Mouse (Mus musculus) CD4-positive helper T cell, adult 2 months (primary cell): ENCODE results near the gene Atp2b2.
A peak's percentile ranks its signal among the peaks of the same experiment; 100 is the strongest.
"Not testable (repeated sequence)": the region's sequence is repeated elsewhere in the genome, so short reads cannot be mapped to it uniquely, and the experiment has no call there.

Experiments used
- DNase-seq: peaks from one replicate; pipeline ENCODE4 v3.0.0-alpha.2; 2012; ENCODE audit warnings: low read depth, missing footprints, low spot score

Atp2b2 gene

DNA sequence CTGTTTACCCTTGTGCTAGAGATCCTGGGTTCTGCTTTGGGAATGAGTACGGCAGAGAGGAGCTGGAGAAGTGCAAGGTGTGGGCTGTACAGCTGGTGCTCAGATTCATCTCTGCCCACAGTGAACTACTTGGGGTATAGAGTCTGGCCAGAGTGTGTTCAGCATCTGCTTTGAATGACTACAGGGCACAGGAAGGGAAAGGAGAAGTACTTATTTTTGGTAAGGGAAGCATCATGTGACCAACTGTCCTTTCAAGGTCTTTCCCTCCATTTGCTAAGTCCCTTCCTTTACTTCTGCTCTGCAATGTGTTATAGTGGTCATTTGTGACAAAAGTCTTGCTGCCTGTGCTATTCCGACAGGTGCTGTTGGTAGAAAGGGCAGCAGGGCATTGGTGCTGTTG, 328.1 kb downstream of the Atp2b2 start:
- no peak for DNase-seq

DNA sequence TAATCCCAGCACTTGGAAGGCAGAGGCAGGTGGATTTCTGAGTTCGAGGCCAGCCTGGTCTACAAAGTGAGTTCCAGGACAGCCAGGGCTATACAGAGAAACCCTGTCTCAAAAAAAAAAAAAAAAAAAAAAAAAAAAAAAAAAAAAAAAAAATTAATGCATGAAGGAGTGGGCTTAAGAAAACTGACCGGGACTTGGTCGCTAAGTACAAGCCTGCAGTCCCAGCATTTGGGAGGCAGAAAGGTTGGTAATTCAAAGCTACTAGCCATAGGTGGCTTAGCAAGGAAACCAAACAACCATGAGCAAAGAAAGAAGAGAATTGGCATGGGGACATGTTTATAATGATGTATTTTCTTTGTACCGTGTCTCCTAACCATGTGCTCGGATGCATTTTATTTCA, 329.0 kb downstream of the Atp2b2 start:
- not testable (repeated sequence) for DNase-seq

- no peak for DNase-seq
Measured at GRCm38 (mm10) chr6:113712718-113713117, 329.7 kb downstream of the Atp2b2 start.

DNA sequence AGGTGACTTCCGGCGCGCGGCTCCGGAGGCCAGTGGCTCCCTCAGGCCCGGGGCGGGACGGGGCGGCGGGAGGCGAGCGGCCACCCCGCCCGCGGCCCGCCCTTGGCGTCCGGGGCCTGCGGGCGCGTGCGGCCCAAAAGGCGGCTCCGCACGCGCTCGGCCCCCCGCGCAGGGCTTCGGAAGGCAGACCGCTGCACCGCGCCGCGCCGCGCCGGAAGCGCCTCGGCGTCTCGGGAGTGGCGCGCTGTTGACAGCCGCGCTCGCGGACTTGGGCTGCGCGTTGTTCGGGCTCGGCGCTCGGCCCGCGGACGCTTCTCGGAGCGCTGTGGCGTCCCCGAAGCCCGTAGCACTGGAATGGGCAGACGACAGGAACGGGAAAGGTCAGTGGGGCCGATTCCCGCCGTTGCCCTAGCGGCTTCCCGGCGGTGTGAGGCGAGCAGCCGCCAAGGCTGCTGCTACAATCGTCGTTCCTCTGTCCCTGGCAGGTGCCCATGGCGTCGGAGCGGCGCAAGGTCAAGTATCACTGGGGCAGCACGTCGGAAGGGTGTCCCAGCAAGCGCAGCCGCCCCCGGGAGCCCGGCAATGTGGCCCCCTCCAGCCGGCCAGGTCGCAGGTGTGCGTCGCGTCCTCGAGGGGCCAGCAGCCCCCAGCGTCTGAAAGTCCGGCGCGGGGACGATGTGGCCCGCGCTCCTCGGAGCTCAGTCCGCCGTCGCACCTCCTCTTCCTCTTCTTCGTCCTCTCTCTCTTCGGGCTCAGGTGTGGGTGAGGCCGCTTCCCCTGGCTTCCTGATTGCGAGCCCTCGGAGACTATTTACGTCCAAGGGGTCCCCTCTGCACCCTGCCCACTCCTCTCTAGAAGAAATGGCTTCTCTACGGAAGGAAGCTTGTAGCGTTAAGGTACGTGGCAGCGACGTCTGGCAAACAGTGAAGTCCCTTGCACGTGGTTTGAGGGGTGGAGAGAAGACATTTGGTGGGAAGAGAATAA, 344.9 kb downstream of the Atp2b2 start:
- DNase-seq, result peak; percentile 59

DNA sequence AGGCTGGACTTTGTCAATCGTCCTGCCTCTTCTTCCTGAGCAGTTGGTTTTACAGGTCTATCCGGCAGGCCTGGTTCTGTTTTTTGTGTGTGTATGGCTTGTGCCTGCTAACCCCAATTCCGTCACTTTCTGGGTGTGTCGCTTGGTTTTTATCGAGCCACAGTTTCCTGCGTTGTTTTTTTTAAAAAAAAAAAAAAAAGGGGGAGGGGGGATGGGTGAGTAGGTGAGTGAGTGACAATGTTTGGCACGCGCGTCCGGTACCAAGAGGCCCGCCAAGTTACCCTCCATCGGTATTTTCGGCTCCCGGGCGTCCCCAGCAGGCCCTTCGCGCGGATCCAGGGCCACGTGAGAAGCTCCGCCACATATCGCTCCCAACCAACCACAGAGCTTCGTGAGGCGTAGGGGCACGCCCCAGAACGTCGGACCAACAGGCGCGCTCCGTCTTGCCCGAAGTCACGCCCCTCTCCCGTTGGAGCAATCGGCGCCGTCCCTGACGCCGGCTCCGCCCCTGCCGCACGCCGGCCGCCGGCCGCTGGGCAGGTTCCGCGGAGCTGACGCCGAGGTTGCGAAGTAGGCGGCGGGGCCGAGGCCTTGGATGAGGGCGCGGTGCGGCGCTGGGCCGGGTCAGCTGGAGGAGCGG, 345.7 kb downstream of the Atp2b2 start, which contains the start of gene Tatdn2:
Tatdn2 (plus strand) TSS at position 469 of the 640 bp plus-strand sequence.
- peak; percentile 100 for DNase-seq

GRCm38 (mm10) chr6:113695766-113696355, 346.6 kb downstream of the Atp2b2 start:
- DNase-seq, result no peak

- no peak for DNase-seq
Measured at GRCm38 (mm10) chr6:113695203-113695602, 347.2 kb downstream of the Atp2b2 start.
